Mouse (Mus musculus) cerebellum, adult 9-11 months (tissue): ENCODE measurements at regions not wholly inside any gene's neighbourhood (a gene's known extent, or its start where the extent isn't known, plus 50 kb on each side); places are given as distances from the start of the nearest gene placed in this dataset.

Source experiments
- DNase-seq: peaks from one replicate; pipeline ENCODE4 v3.0.0; 2022

DNA sequence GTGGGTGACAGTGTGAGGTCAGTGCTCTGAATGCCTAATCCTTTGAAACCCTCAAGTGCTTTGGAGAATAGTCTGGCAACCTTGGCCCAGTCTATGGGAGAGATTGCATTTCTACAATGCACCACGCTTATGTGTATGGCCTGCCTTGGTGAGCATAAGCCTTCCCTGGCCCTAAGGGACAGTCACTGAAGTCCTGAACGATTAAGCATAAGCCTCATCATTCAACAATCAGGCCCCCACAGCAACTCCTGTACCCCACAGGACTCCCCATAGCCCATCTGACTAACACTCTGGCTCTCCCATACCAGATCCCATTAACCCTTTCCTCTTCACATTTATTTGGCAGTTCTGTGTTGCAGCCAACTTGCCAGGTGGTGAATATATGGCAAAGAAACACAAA, 203.1 kb upstream of the Ano5 start:
- no peak for DNase-seq

DNA sequence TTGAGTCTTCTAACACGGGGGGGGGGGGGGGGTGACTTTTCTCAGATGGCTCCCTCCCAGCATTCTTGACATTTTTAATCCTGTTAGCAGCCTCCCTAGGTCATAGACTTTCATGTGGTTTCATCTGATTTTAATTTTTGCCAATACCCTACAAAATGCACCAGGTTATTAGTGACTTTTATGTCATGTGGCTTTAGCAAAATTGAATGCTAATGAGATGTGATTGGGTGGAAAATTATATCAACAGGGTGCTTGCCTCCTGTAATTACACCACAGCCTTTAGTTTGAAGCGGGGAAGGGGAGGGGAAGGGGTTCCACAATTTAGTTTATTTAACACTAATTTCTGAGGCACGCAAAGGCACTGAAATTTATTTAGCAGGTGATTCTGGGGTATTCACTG, 200.6 kb upstream of the Ano5 start:
- DNase-seq: no peak

DNA sequence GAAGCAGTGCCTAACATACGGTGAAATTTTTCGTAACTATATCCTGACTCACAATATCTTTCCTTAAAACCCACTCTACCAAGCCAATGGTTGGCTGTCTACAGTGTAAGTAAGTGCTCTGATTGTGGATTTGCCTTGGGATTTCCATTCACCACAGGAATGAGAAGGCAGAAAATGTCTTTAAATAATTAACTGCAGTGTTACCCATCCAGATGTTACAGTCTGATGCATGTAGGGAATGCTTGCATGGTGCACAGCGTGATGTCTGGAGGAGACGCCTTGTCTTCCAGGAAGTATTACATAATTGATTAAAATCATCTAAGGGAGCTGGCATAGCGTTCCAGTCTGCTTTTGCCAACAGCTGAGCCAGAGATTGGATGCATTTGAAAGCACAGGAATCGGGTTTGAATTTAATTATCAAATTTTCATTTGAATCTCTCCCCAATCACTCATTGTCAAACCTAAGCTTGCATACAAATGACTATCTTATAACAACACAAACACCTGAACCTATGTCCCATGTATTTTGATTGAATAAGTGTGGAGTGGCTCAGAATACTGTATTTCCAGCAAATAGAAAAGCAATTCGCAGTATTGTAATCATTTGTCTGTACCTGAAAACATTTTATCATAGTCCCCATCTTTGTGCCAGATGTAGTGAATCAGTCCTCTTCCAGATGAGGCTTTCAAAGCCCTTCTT, 170.8 kb upstream of the Ano5 start:
- no peak for DNase-seq

DNA sequence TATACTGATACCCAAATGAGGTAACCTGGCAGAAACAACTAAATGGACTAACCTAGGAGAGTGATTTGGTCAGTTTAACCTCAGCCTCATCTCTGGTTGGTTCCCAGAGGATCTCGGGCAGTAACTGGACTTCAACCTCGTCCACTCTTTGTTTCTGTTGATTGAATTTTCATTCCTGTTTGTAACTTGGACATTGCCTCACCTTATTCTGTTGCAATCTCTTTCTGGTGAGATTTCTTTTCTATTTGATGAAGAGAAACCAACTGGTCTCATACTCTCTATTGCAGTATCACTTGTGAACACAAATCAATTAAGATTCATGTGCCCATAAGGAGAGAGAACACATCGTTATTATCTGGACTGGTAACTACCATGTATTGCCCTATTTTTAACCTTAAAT, 163.3 kb upstream of the Ano5 start:
- no peak for DNase-seq

DNA sequence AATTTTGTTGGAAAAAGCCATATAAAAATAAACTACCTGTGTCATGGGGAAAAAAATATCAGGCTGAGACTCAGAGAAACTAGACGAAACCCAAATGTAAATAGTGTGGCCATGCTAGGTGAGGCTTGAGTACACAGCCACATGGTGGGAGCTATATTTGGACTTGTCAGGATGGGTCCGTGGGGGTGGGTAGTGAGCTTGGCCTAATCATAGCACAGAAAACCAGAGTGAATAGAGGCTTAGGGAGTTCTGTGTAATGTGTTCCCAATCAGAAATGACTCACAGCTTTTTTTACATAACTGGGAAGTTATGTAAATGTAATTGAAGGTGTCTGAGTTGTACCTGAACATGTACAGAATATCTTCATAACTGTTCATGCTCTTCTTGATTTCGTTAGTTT, 150.7 kb upstream of the Ano5 start:
- DNase-seq: no peak

DNA sequence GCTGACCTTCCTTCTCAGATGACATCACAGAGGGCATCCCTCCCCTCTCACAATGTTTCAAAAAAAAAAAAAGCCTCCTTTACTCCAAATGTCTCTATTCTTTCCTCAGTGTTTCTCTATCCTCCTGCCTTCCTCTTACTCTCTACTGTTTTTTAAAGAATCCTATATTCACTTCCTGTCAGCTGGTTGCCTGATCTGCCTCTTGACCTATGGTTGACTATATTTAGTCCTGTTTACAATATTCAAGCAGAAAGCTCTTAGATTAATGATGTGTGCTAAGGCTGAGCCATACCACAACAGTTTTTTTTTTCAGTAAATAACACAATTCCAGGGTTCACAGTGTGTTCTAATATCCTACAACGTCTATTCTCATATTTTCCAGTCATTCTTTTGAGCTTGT, 133.2 kb upstream of the Ano5 start:
- no peak for DNase-seq
